Mouse (Mus musculus): Measurements from ENCODE around the gene Snx3.

The Snx3 gene

GRCm38 (mm10) chr10:42510141-42510540 is 8.3 kb downstream of the Snx3 start:
- DNase-seq (ENCODE audit: low read depth): peak; percentile 32

DNA sequence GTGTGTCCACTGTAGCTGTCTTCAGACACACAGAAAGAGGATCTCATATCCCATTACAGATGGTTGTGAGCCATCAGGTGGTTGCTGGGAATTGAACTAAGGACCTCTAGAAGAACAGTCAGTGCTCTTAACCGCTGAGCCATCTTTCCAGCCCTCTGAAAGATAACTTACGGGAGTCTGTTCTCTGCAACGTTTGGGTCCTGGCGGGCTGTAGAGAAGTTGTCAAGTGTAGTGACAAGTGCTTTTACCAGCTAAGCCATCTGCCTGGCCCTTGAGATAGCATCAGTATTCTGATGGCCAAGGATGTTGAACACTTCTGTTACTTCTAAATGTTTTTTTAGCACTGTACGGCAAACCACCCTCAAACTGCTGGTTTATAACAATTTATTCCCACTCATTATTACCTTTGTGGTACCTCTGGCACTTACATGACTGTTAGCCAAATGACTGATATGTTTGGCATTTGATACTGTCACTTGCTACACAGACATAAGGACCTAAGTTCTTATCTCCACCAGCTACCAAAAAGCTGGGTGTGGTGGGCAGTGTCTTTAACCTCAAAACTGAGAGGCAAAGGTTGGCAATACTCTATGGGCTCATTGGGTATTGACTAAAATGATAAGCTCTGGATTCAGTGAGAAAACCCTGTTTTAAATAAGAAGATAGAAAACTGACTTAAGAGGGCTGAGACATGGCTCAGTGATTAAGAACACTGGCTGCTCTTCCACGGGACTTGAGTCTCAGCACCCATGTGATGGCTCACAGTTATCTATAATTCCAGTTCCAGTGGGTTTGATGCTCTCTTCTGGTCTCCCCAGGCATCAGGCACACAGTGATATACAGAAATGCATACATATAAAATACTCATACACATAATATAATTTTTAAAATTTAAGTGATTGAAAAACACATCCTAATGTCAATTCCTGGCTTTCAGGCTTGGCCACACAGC is 9.6 kb downstream of the Snx3 start:
- no peak for DNase-seq (ENCODE audit: low read depth)

DNA sequence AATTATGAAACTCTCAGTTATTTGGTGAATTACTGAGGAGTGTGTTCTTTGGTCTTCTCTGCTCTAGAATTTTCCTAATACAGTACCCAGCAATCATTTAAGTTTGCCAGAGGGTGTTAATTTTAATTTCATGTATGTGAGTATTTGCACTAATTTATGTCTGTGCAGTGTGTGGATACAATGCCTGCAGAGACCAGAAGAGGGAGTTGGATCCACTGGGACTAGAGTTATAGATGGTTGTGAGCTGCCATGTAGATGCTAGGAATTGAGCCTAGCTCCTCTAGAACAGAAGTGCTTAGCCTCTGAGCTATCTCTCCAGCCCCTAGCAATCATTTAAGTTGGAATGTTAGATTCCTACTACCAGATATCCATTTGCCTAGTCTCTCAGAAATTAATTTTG is 12.3 kb downstream of the Snx3 start:
- no peak for DNase-seq (ENCODE audit: low read depth)

- DNase-seq (ENCODE audit: low read depth): no peak
These were observed 16.5 kb downstream of the Snx3 start for GRCm38 (mm10) chr10:42518363-42518762.

GRCm38 (mm10) chr10:42521315-42521981 is 19.6 kb downstream of the Snx3 start:
- no peak for DNase-seq (ENCODE audit: low read depth)

DNA sequence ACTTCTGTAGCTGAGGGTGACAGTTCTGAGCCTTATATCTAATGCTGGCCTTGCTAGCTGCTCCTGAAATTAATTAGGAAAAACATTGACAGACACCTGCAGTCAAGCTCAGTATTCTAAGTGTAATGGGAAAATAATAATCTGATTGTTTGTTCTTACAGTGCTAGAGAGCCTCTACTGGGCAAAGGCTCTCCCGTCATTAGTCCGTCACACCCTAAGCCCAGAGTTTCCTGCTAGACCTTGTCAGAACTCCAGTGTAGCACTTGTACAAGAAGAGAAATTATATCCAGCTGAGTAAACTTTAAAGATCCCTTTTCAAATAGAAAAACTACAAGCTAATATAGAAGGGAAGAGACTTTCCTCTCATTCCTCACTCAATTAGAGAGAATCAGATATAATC is 21.1 kb downstream of the Snx3 start:
- no peak for DNase-seq (ENCODE audit: low read depth)

DNA sequence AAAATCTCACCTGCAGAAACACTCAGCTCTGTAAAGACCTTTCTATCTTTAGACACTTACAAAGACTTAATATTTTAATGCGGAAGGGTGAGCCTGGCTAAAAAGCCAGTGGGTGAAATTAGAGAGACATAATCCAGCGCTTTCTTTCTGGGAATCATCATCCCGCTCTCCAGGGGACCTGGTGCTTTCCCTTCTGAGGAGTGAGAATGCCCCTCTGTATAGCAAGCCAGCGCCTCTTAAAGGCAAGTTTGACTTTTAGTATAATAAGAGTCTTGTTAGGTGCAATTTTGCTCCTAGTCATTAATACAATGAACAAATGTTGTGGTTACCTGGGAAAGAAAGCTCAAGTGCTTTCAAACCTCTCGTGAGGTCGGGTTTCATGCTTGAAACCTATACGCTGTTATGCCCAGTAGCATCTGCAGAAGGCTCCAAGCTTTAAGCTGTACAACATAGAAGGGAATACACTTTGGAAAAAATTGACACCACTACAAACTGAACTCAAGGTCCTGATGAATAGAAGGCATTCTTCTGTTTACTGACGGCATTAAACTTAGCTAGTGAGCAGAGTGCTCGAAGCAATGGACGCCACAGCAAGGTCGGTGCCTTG is 21.8 kb downstream of the Snx3 start:
- DNase-seq (ENCODE audit: low read depth): no peak

- DNase-seq (ENCODE audit: low read depth): no peak
These were observed 23.9 kb downstream of the Snx3 start for GRCm38 (mm10) chr10:42525682-42526081.

GRCm38 (mm10) chr10:42533836-42534453 is 32.1 kb downstream of the Snx3 start:
- no peak for DNase-seq (ENCODE audit: low read depth)

- DNase-seq (ENCODE audit: low read depth): no peak
These were observed 35.9 kb downstream of the Snx3 start for GRCm38 (mm10) chr10:42537571-42538316.

GRCm38 (mm10) chr10:42545707-42546503 is 44.1 kb downstream of the Snx3 start:
- DNase-seq (ENCODE audit: low read depth): no peak

DNA sequence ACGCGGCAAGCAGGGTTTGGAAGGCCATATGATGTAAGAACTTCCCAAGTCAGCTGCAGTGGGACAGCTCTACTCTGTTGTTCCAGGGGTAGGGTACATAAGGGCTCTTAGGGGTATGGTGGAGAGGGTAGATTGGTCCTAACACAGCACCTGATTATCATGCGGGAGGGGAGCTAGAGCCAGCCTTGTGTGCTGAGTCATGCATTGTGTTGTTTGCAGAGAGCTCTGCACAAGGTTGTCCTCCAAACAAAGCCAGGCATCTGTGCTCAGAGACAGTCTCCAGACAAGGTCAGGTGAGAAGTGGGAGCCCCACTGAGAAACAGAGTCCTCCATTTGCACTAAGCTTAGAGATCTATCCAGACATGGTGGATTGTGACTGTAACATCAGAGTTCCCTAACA is 44.7 kb downstream of the Snx3 start:
- DNase-seq (ENCODE audit: low read depth): no peak

- DNase-seq (ENCODE audit: low read depth): no peak
These were observed 57.9 kb downstream of the Snx3 start for GRCm38 (mm10) chr10:42559581-42560200.

DNA sequence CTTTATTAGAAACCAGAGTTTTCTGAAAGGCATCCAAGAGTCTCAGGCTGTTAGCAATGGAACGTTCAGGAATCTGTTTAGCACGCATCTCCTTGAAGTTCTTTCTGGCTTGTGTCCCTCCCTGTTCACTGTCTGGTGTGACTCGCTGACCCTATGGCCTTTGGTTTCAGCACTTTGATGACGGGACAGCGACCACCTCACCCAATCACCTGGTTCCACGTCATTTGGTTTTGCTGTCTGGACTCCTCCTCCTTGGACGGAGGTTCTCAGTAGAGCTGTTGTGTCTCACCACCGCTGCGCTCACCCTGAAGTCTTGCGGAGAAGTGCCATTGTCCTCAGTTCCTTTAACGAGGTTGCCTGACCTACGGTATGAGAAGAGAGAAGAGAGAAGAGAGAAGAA is 60.4 kb downstream of the Snx3 start:
- peak; percentile 19 for DNase-seq (ENCODE audit: low read depth)

GRCm38 (mm10) chr10:42572567-42572966 is 70.7 kb downstream of the Snx3 start:
- DNase-seq (ENCODE audit: low read depth): no peak

DNA sequence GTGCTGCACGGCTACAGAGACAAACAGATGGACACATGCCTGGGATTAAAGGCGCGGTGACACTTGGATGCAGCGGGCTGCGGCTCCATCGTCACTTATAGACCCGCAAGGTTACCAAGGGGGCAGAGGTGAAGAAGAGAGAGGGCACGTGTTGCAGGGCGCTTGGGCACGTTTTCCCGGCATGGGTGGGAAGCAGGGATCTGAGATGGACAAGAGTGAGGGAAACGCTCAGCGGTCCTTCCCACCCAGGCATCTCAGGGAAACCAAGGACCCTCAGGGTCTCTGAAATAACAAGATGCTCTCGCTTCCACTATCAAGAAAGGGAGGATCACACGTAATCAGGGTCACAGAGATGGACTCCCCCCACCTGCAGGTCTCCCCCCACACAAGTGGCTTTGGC is 71.1 kb downstream of the Snx3 start:
- no peak for DNase-seq (ENCODE audit: low read depth)

GRCm38 (mm10) chr10:42574639-42575038 is 72.8 kb downstream of the Snx3 start:
- DNase-seq (ENCODE audit: low read depth): no peak

GRCm38 (mm10) chr10:42577525-42578280 is 75.9 kb downstream of the Snx3 start:
- no peak for DNase-seq (ENCODE audit: low read depth)

DNA sequence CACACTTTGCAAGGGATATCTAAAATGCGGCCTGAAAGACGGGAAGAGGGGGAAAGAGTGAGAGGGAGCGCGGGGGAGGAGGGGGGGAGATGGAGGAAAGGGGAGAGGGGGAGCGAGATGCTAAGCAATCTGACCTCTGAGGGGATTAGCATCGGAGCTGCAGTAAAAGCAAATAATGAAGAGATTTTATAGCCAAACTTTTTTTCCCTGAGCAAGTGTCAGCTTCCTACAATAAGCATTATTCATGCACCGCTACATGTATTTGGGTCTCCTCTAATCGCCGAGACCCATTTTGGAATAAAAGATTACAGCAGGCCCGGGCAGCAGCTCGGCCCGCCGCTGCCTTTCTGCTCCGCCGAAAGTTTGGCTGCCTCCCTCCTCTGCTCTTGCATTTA is 76.4 kb downstream of the Snx3 start:
- no peak for DNase-seq (ENCODE audit: low read depth)

Measured in induced T-regulatory cell, adult 2 months (primary cell).